Mouse (Mus musculus) forebrain, postnatal 0 days (tissue): ENCODE results near the gene Igfbp2. TPM values are rescaled to one million over a fixed set of nuclear protein-coding genes. Genes with fewer than 3 reads are reported as not detected.

Experiments
- ATAC-seq: fragments of 200-750 bp; cut with Nextera tagmentation; 2 replicates; pipeline ENCODE4 v1.8.0; 2017; ENCODE audit warnings: mild to moderate bottlenecking, moderate library complexity
- DNase-seq: peaks from one replicate; pipeline ENCODE4 v3.0.0-alpha.2; 2015
- H3K27ac ChIP-seq: fragments of 300-500 bp; sonication (generic); 2 replicates; pipeline ENCODE4 v1.5.1; 2014; ENCODE audit warnings: low read depth, mild to moderate bottlenecking, antibody characterized with exemption, low read length, moderate library complexity, mixed read lengths
- H3K27me3 ChIP-seq: fragments of 300-500 bp; sonication (generic); 2 replicates; pipeline ENCODE4 v1.6.1; 2014; ENCODE audit warnings: mild to moderate bottlenecking, low read length, mixed read lengths; ENCODE audit not compliant: insufficient read depth
- H3K36me3 ChIP-seq: fragments of 300-500 bp; sonication (generic); 2 replicates; pipeline ENCODE4 v1.6.1; 2014; ENCODE audit warnings: mild to moderate bottlenecking, moderate library complexity; ENCODE audit not compliant: insufficient read depth
- H3K4me1 ChIP-seq: fragments of 300-500 bp; sonication (generic); 2 replicates; pipeline ENCODE4 v1.6.1; 2014; ENCODE audit warnings: antibody characterized with exemption; ENCODE audit not compliant: insufficient read depth
- H3K4me2 ChIP-seq: fragments of 300-500 bp; sonication (generic); 2 replicates; pipeline ENCODE4 v1.6.1; 2014; ENCODE audit warnings: low read depth, mild to moderate bottlenecking, moderate library complexity
- H3K4me3 ChIP-seq: fragments of 300-500 bp; sonication (generic); 2 replicates; pipeline ENCODE4 v1.5.1; 2014; ENCODE audit warnings: low read depth, low read length, mixed read lengths
- H3K9ac ChIP-seq: fragments of 300-500 bp; sonication (generic); 2 replicates; pipeline ENCODE4 v1.6.1; 2014; ENCODE audit warnings: mild to moderate bottlenecking
- H3K9me3 ChIP-seq: fragments of 300-500 bp; sonication (generic); 2 replicates; pipeline ENCODE4 v1.6.1; 2016; ENCODE audit warnings: low read length
- CTCF ChIP-seq: sonication (generic); IDR thresholded peaks from 2 replicates; pipeline ENCODE4 v1.5.1; 2016; ENCODE audit warnings: antibody characterized with exemption, control low read depth, low read depth
- whole genome bisulfite sequencing: fragments of 180-500 bp; shearing (Covaris S2); extraction: QIAGEN DNeasy Blood & Tissue Kit; methylation state at CpG from one replicate; pipeline ENCODE4 v1.1.7; 2014; 5-methylcytosine and 5-hydroxymethylcytosine counted together
- polyA plus RNA-seq: library from polyadenylated mRNA; unstranded; fragments of >200 nt; fragmentation: Nextera tagmentation; extraction: Ambion mirVana; gene quantifications from 2 replicates; pipeline ENCODE4 v1.2.1, GENCODE M21; 2015
- total RNA-seq: library from RNA; depleted of rRNA; stranded (reverse); fragments of >200 nt; gene quantifications from 2 replicates; pipeline ENCODE4 v1.2.3, GENCODE M21; 2014

Igfbp2 gene
- total and polyA plus RNA-seq, 2 experiments from 2014 or later = 311 to 341 TPM

DNA sequence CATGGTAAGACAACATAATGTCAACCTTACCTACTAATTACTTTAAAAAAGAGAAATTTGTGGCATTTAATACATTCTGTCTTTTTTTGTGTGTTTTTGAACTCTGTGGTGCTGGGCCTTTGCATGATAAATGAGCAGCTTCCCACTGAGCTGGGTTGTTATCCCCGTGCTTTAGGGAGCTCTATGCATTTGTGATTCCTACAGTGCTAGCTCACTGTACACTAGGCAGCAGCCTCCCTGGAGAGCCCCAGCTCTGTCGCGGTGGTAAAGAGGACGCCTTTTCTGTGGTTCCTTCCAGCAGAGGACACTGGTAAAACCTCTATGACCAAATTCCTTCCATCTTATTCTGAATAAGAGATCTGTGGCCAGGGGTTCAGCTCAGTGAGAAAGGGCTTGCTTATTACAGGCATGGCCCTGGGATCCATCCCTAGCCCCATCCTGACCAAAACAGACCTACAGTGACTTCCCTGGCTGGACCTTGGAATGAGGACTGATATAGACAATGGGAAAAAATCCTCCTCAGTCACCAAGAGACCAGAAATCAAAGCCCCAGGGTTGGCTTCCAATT lies 18.7 kb upstream of the Igfbp2 start:
- H3K27me3 ChIP-seq = no peaks in the 10 kb centered on the region
- H3K9ac ChIP-seq = no peak overlapping the region
- H3K36me3 ChIP-seq = no peaks in the 10 kb centered on the region
- no peak overlapping the region for H3K27ac ChIP-seq
- no peaks in the 10 kb centered on the region for H3K4me1 ChIP-seq
- no peak for DNase-seq
- no peak for TF ChIP-seq CTCF
- no peaks in the 10 kb centered on the region for H3K9me3 ChIP-seq
- no peak for ATAC-seq
- H3K4me2 ChIP-seq = no peak overlapping the region
- H3K4me3 ChIP-seq = no peak overlapping the region
- WGBS = 19% methylated on average over 4 of the region's 4 CpGs

DNA sequence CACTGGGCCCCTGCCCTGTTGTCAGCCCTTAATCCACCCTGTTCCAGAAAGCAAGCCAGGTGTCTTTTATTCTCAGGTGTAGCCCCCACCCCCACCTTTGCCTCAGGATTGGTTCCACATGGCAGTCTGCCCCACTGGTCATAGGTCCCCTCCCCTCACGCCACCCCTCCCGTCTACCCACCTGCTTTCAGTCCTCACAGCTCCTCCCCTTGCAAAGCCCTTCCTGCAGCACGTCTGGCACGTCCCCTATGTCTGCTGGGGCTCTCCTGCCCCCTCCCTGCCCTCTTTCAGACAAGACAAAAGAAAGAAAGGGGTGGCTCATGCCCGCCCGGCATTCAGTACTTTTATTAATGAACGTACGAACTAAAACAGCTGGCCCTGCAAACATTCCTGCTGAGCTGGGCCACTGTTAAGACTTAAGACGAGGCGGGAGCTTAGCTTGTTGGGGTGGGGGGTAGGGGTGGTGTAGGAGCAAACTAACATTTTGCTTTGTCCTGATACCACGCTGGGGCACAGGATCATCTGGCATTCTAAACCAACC lies 18.2 kb upstream of the Igfbp2 start:
- no peak overlapping the region for H3K9ac ChIP-seq
- H3K4me1 ChIP-seq = no peaks in the 10 kb centered on the region
- H3K27me3 ChIP-seq = no peaks in the 10 kb centered on the region
- H3K4me2 ChIP-seq = no peak overlapping the region
- H3K36me3 ChIP-seq = no peaks in the 10 kb centered on the region
- DNase-seq (no peak), ATAC-seq (peak; percentile 36; the same call in 1 of the 2 replicates)
- no peak overlapping the region for H3K27ac ChIP-seq
- WGBS = 10% methylated on average over 11 of the region's 11 CpGs
- no peaks in the 10 kb centered on the region for H3K9me3 ChIP-seq
- no peak overlapping the region for H3K4me3 ChIP-seq
- no peak for TF ChIP-seq CTCF

DNA sequence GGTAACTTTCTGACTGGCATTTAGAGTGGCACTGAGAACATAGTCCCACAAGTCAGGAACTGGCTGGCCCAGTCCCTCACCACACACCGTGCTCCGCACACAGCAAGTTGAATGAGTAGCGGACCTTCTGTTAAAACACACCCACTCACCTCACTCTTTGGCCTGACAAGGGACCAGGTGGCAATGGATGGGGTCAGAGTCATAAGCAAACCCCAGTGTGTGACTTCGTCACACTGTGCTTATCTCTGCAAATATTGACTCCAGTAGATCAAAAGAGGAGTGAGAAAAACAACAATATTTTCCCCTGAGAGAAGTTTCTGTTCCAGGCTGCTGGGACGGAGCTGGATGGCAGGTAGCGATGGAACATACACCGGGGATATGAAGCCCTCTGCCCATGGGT lies 15.0 kb upstream of the Igfbp2 start:
- Histone ChIP-seq H3K9me3 (no peaks in the 10 kb centered on the region), H3K4me3 (no peak overlapping the region), H3K9ac (no peak overlapping the region), H3K4me1 (no peaks in the 10 kb centered on the region), H3K27ac (no peak overlapping the region), H3K27me3 (no peaks in the 10 kb centered on the region), H3K36me3 (no peaks in the 10 kb centered on the region), H3K4me2 (no peak overlapping the region)
- DNase-seq (no peak), ATAC-seq (no peak)
- no peak for TF ChIP-seq CTCF
- WGBS = 94% methylated on average over 7 of the region's 7 CpGs

DNA sequence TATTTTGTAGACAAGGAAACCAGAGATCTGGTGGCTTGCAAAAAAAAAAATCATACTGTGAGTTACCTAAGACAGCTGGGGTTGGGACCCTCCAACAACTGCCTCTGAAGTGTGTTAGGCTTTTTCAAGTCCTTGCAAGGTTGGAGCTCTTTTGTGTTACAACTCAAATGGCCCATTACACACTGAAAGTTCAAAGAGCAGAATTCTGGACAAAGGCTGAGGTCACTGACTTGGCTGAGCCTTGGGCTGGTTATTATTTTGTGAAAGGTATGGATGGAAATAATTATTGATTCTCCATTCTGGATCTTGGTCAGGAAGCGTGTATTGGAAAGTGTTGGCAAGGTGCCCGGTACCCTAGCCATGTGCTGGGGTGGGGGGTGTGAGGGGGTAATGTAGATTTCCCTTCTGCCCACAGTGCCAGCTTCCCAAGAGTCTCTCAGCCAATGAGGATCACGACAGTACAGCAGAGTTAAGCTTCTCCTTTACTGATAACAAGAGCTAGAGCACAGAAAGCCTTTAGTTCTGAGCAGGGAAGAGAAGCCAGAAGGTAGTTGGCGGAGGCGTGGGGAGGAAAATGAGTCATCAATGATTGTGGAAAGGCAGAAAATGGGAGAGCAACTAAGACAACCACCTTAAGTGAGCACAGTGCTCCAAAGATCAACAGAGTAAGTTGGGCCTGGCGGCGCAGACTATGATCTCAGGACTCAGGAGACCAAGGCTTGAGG lies 14.2 kb upstream of the Igfbp2 start:
- Histone ChIP-seq H3K4me2 (no peak overlapping the region), H3K27me3 (no peaks in the 10 kb centered on the region), H3K36me3 (no peaks in the 10 kb centered on the region), H3K4me1 (no peaks in the 10 kb centered on the region), H3K9ac (no peak overlapping the region), H3K9me3 (no peaks in the 10 kb centered on the region), H3K4me3 (no peak overlapping the region), H3K27ac (no peak overlapping the region)
- DNase-seq = no peak
- no peak for TF ChIP-seq CTCF
- ATAC-seq = no peak
- WGBS = 81% methylated on average over 7 of the region's 7 CpGs

DNA sequence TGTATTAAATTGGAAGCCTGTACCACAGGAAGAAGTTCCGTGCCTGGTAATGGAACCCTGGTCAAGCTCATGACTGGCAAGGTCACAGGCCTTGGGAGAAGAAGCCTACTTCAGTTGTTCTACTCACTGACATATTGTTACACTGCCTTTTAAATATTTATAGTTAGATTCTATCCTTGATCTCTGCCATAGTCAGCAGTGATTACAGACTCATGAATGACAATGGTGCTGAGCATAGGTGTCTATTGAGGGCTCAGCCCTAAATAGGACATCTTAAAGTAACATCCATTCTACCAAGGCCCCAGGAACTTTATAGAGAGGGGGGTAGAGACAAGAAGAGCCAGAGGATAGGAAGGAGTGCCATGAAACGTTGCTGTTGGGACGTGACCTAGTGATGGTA lies 13.2 kb upstream of the Igfbp2 start:
- no peaks in the 10 kb centered on the region for H3K9me3 ChIP-seq
- no peaks in the 10 kb centered on the region for H3K27me3 ChIP-seq
- TF ChIP-seq CTCF = no peak
- DNase-seq (no peak), ATAC-seq (no peak)
- no peak overlapping the region for H3K9ac ChIP-seq
- H3K27ac ChIP-seq = no peak overlapping the region
- no peaks in the 10 kb centered on the region for H3K4me1 ChIP-seq
- 95% methylated on average over 3 of the region's 3 CpGs for WGBS
- no peak overlapping the region for H3K4me3 ChIP-seq
- no peaks in the 10 kb centered on the region for H3K36me3 ChIP-seq
- H3K4me2 ChIP-seq = no peak overlapping the region

DNA sequence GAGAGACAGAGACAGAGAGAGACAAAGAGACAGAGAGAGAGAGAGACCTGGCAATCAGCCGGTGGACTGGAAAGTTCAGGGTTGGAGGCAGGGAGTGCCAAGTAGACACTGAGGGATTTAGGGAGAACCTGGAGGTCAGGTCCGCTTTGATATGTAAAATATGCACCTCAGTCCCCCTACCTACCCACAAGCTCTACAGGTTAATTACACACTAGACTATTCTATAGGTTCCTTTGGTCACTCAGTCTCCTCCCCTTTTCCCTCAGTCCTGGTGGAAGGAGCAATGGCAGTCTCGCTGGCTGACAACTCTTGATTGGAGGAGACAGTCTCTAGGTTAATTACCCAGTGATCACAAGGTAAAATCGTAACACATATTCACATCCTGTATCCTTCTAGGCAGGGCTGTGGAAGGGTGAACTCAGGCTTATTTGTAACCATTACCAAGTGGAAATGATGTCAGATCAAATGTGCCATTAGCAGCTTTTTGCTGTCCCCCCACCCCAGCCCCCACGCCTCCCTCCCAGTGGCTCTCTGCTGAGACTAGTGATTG lies 11.1 kb upstream of the Igfbp2 start:
- WGBS = 39% methylated on average over 5 of the region's 5 CpGs
- Histone ChIP-seq H3K4me3 (no peak overlapping the region), H3K27ac (no peak overlapping the region), H3K4me1 (no peaks in the 10 kb centered on the region), H3K4me2 (no peak overlapping the region), H3K27me3 (no peaks in the 10 kb centered on the region), H3K9ac (no peak overlapping the region), H3K36me3 (no peaks in the 10 kb centered on the region), H3K9me3 (no peaks in the 10 kb centered on the region)
- no peak for TF ChIP-seq CTCF
- ATAC-seq = no peak
- no peak for DNase-seq
